Mouse (Mus musculus): ENCODE results near the gene Gm17428. TPM values are rescaled to one million over a fixed set of nuclear protein-coding genes. Genes with fewer than 3 reads are reported as not detected.

Gm17428 gene
- total and polyA plus RNA-seq, 3 experiments, result not detected

- Histone ChIP-seq H3K9me3 (replicated peaks; ENCODE audit: insufficient read depth, low read length) (no peaks in the 10 kb centered on the region), H3K4me1 (ENCODE audit: control insufficient read depth in 1 of 2, insufficient read depth in 2 of 2, low read length in 2 of 2) (no peaks in the 10 kb centered on the region), H3K79me2 (ENCODE audit: control insufficient read depth, insufficient read depth, low read length, poor library complexity) (no peaks in the 10 kb centered on the region), H3K9ac (ENCODE audit: control insufficient read depth, low read depth, low read length, poor library complexity, severe bottlenecking) (no peak overlapping the region), H3K36me3 (ENCODE audit: control insufficient read depth in 1 of 2, insufficient read depth in 2 of 2, low read length in 2 of 2) (no peaks in the 10 kb centered on the region), H3K27me3 (ENCODE audit: control insufficient read depth in 1 of 2, insufficient read depth in 2 of 2, low read length in 2 of 2) (peaks cover 0 to 4% of the 10 kb centered on the region in 2 experiments; a peak in 3 of 4 replicates), H3K4me3 (ENCODE audit: control insufficient read depth in 1 of 2, insufficient read depth in 1 of 2, low read depth in 2 of 2, low read length in 2 of 2) (no peak overlapping the region), H3K27ac (ENCODE audit: control insufficient read depth, low read depth, low read length) (no peak overlapping the region)
- DNase-seq (ENCODE audit: low read depth, low spot score), result no peak
- no peak for TF ChIP-seq UBTF (IDR thresholded peaks at IDR 0.05; ENCODE audit: borderline replicate concordance, insufficient read depth, low read depth, low read length)
- no peak for TF ChIP-seq SIN3A (IDR thresholded peaks at IDR 0.05; ENCODE audit: low read length)
- no peak for TF ChIP-seq POLR2A (IDR thresholded peaks at IDR 0.05; ENCODE audit: control insufficient read depth in 1 of 2, insufficient read depth in 1 of 2, low read depth in 1 of 2, low read length in 2 of 2, poor library complexity in 1 of 2)
- no peak for TF ChIP-seq JUND (IDR thresholded peaks at IDR 0.05; ENCODE audit: low read depth, low read length)
- no peak for TF ChIP-seq HCFC1 (IDR thresholded peaks at IDR 0.05; ENCODE audit: low read depth, low read length)
- TF ChIP-seq ELF1 (IDR thresholded peaks at IDR 0.05; ENCODE audit: low read depth, low read length), result no peak
- TF ChIP-seq RAD21 (IDR thresholded peaks at IDR 0.05; ENCODE audit: low read depth, low read length), result no peak
- no peak for TF ChIP-seq USF2 (IDR thresholded peaks at IDR 0.05; ENCODE audit: borderline replicate concordance in 1 of 2, insufficient read depth in 1 of 2, low read depth in 1 of 2, low read length in 2 of 2)
- TF ChIP-seq GABPA (IDR thresholded peaks at IDR 0.05; ENCODE audit: low read depth, low read length), result no peak
- no peak for TF ChIP-seq MAZ (IDR thresholded peaks at IDR 0.05; ENCODE audit: low read depth, low read length)
- no peak for TF ChIP-seq ZMIZ1 (IDR thresholded peaks at IDR 0.05; ENCODE audit: low read depth, low read length)
- TF ChIP-seq TAL1 (IDR thresholded peaks at IDR 0.05; ENCODE audit: low read length), result no peak
- TF ChIP-seq MYB (IDR thresholded peaks at IDR 0.05; ENCODE audit: low read depth, low read length), result no peak
- no peak for TF ChIP-seq RCOR1 (IDR thresholded peaks at IDR 0.05; ENCODE audit: low read depth, low read length)
- TF ChIP-seq GATA1 (IDR thresholded peaks at IDR 0.05; ENCODE audit: low read depth, low read length), result no peak
- no peak for TF ChIP-seq ZNF384 (IDR thresholded peaks at IDR 0.05; ENCODE audit: low read depth, low read length)
These were observed 13.2 kb downstream of the Gm17428 start for GRCm38 (mm10) chr14:54989886-54990441.

DNA sequence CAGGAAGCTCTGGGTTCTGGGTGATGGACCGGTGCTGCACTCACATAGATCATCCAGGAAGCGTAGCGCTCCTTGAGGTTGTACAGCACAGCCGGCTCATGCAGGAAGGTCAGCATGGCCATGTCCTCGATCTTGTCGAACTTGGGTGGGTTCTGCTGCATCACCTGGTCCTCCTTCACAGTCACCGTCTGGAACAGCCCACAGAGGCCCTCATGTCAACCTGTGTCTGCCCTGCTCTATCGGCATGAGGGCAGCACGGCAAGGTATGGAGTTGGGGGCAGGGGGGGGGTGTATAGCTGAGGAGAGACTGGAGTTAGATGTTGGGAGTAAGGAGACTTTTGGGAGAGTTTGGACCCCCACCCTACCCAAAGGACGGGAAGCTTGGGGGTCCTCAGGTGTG is 15.5 kb downstream of the Gm17428 start:
- Histone ChIP-seq H3K9ac (ENCODE audit: control insufficient read depth, low read depth, low read length, poor library complexity, severe bottlenecking) (no peak overlapping the region), H3K27ac (ENCODE audit: control insufficient read depth, low read depth, low read length) (no peak overlapping the region), H3K79me2 (ENCODE audit: control insufficient read depth, insufficient read depth, low read length, poor library complexity) (no peaks in the 10 kb centered on the region; the same call in 1 of the 2 replicates), H3K4me1 (ENCODE audit: control insufficient read depth in 1 of 2, insufficient read depth in 2 of 2, low read length in 2 of 2) (no peaks in the 10 kb centered on the region), H3K4me3 (ENCODE audit: control insufficient read depth in 1 of 2, insufficient read depth in 1 of 2, low read depth in 2 of 2, low read length in 2 of 2) (no peak overlapping the region), H3K9me3 (replicated peaks; ENCODE audit: insufficient read depth, low read length) (no peaks in the 10 kb centered on the region), H3K27me3 (ENCODE audit: control insufficient read depth in 1 of 2, insufficient read depth in 2 of 2, low read length in 2 of 2) (peaks cover 2 to 4% of the 10 kb centered on the region in 2 experiments), H3K36me3 (ENCODE audit: control insufficient read depth in 1 of 2, insufficient read depth in 2 of 2, low read length in 2 of 2) (no peaks in the 10 kb centered on the region)
- DNase-seq (ENCODE audit: low read depth, low spot score), result no peak
- TF ChIP-seq TBP (IDR thresholded peaks at IDR 0.05; ENCODE audit: low read depth, low read length) (no peak), ETS1 (IDR thresholded peaks at IDR 0.05; ENCODE audit: low read depth, low read length) (no peak), MEF2A (IDR thresholded peaks at IDR 0.05; ENCODE audit: extremely low read depth, insufficient replicate concordance, low read depth, low read length, poor library complexity, severe bottlenecking) (no peak)

Measured in MEL (cell line).